Mouse (Mus musculus): Measurements from ENCODE around the gene Dennd4a. TPM values are rescaled to one million over a fixed set of nuclear protein-coding genes. Genes with fewer than 3 reads are reported as not detected.

Dennd4a gene
- polyA plus RNA-seq, 1 experiment from 2014 or later, result 6.1 TPM

GRCm38 (mm10) chr9:64793794-64794193 lies 17.3 kb upstream of the Dennd4a start:
- H3K27me3 ChIP-seq (ENCODE audit: control insufficient read depth, insufficient read depth, low read length), result no peaks in the 10 kb centered on the region
- H3K4me3 ChIP-seq (ENCODE audit: low read length), result no peak overlapping the region
- ATAC-seq (ENCODE audit: low FRiP score, low TSS enrichment), result no peak
- 58% methylated on average over 3 of the region's 3 CpGs for WGBS
- no peak overlapping the region for H3K27ac ChIP-seq (ENCODE audit: low read depth, low read length)
- no peaks in the 10 kb centered on the region for H3K36me3 ChIP-seq (ENCODE audit: control insufficient read depth, insufficient read depth, low read length)
- no peak overlapping the region for H3K9ac ChIP-seq (ENCODE audit: low read depth, low read length)
- H3K4me1 ChIP-seq (ENCODE audit: control insufficient read depth, insufficient read depth, low read length), result no peaks in the 10 kb centered on the region
- H3K9me3 ChIP-seq (ENCODE audit: control insufficient read depth, low read length), result no peaks in the 10 kb centered on the region
- H3K4me2 ChIP-seq (replicated peaks; ENCODE audit: low read depth, low read length), result no peak overlapping the region

DNA sequence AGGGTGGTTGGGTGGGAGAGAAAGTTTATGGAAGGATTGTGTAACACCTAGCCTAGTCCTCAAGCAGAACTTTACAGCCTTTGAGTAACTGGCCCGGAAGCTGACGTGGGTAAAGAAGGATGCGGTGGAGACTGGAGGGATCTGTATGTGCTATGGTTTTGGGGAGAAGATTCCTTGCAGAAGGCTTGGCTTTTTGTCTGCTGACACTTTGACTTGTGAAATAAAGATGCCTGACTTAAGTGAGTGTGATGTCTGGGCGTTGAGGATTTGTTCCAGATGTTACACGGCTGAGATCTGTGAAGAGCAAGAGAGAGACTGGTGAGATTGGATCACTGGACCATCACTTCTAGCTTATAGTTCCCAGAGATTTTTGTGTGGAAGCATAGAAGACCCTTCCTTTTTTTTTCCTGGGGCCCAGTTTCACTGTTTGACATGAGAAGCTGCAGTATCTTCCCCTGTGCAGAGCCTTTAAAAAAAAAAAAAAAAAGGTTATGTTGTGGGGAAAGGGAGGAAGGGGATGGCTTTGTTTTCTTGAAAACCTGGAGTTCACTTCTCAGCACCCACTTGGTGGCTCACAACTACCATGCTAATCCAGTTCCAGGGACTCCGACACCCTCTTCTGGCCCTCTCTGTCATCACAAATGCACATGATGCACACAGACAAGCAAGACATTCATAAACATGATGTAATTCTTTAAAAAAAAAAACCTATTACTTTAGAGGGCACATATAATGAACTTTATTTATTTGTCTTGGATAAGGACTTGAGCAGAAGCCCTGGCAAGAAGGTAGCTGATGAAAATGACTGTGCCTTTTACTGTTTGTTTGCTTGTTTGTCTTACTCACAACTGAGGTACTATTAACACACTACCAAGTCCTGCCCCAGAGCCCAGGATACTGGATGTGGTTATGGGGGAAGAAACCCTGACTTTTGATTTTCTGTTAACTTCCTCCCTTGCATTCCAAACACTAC lies 16.4 kb upstream of the Dennd4a start:
- 63% methylated on average over 6 of the region's 6 CpGs for WGBS
- Histone ChIP-seq H3K4me1 (ENCODE audit: control insufficient read depth, insufficient read depth, low read length) (no peaks in the 10 kb centered on the region), H3K9me3 (ENCODE audit: control insufficient read depth, low read length) (no peaks in the 10 kb centered on the region), H3K27me3 (ENCODE audit: control insufficient read depth, insufficient read depth, low read length) (no peaks in the 10 kb centered on the region), H3K4me2 (replicated peaks; ENCODE audit: low read depth, low read length) (no peak overlapping the region), H3K36me3 (ENCODE audit: control insufficient read depth, insufficient read depth, low read length) (no peaks in the 10 kb centered on the region), H3K9ac (ENCODE audit: low read depth, low read length) (no peak overlapping the region), H3K27ac (ENCODE audit: low read depth, low read length) (no peak overlapping the region), H3K4me3 (ENCODE audit: low read length) (no peak overlapping the region)
- no peak for ATAC-seq (ENCODE audit: low FRiP score, low TSS enrichment)

- 64% methylated on average over 3 of the region's 3 CpGs for WGBS
- H3K27me3 ChIP-seq (ENCODE audit: control insufficient read depth, insufficient read depth, low read length), result no peaks in the 10 kb centered on the region
- H3K9me3 ChIP-seq (ENCODE audit: control insufficient read depth, low read length), result no peaks in the 10 kb centered on the region
- no peaks in the 10 kb centered on the region for H3K4me1 ChIP-seq (ENCODE audit: control insufficient read depth, insufficient read depth, low read length)
- no peak overlapping the region for H3K4me2 ChIP-seq (replicated peaks; ENCODE audit: low read depth, low read length)
- no peak overlapping the region for H3K27ac ChIP-seq (ENCODE audit: low read depth, low read length)
- ATAC-seq (ENCODE audit: low FRiP score, low TSS enrichment), result no peak
- no peak overlapping the region for H3K4me3 ChIP-seq (ENCODE audit: low read length)
- no peak overlapping the region for H3K9ac ChIP-seq (ENCODE audit: low read depth, low read length)
- no peaks in the 10 kb centered on the region for H3K36me3 ChIP-seq (ENCODE audit: control insufficient read depth, insufficient read depth, low read length)
Measured at GRCm38 (mm10) chr9:64795846-64796615, 15.1 kb upstream of the Dennd4a start.

DNA sequence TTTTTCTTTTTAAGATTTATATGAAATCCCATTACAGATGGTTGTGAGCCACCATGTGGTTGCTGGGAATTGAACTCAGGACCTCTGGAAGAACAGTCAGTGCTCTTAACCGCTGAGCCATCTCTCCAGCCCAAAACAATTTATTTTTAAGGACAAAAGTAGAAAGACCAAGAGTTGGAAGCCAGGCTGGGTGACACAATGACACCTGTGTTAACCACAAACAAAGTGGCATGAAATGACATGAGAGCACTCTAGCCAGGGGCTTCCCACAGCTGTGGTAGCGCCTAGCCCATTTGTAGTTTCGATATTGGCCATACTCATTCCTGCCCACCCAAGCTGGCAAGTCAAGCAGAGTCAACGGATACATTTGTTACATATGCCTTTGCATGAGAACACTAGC lies 13.7 kb upstream of the Dennd4a start:
- ATAC-seq (ENCODE audit: low FRiP score, low TSS enrichment), result no peak
- H3K9me3 ChIP-seq (ENCODE audit: control insufficient read depth, low read length), result no peaks in the 10 kb centered on the region
- no peak overlapping the region for H3K4me2 ChIP-seq (replicated peaks; ENCODE audit: low read depth, low read length)
- H3K36me3 ChIP-seq (ENCODE audit: control insufficient read depth, insufficient read depth, low read length), result no peaks in the 10 kb centered on the region
- no peak overlapping the region for H3K4me3 ChIP-seq (ENCODE audit: low read length)
- no peaks in the 10 kb centered on the region for H3K27me3 ChIP-seq (ENCODE audit: control insufficient read depth, insufficient read depth, low read length)
- H3K9ac ChIP-seq (ENCODE audit: low read depth, low read length), result no peak overlapping the region
- H3K4me1 ChIP-seq (ENCODE audit: control insufficient read depth, insufficient read depth, low read length), result no peaks in the 10 kb centered on the region
- WGBS, result 89% methylated on average over 4 of the region's 4 CpGs
- H3K27ac ChIP-seq (ENCODE audit: low read depth, low read length), result no peak overlapping the region

DNA sequence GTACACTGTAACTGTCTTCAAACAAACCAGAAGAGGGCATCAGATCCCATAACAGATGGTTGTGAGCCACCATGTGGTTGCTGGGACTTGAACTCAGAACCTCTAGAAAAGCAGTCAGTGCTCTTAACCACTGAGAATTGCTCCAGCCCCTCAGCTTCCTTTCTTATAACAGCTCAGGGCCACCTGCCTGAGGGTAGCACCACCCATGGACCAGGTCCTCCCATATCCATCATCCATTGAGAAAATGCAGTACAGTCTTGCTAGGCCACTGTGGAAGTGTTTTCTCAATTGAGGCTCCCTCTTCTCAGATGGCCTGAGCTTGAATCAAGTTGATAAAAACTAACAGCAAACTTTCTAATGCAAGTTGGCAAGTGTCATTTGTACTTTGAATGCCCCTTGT lies 13.0 kb upstream of the Dennd4a start:
- Histone ChIP-seq H3K36me3 (ENCODE audit: control insufficient read depth, insufficient read depth, low read length) (no peaks in the 10 kb centered on the region), H3K4me3 (ENCODE audit: low read length) (no peak overlapping the region), H3K27me3 (ENCODE audit: control insufficient read depth, insufficient read depth, low read length) (no peaks in the 10 kb centered on the region), H3K27ac (ENCODE audit: low read depth, low read length) (no peak overlapping the region), H3K9me3 (ENCODE audit: control insufficient read depth, low read length) (no peaks in the 10 kb centered on the region), H3K4me1 (ENCODE audit: control insufficient read depth, insufficient read depth, low read length) (no peaks in the 10 kb centered on the region), H3K9ac (ENCODE audit: low read depth, low read length) (no peak overlapping the region), H3K4me2 (replicated peaks; ENCODE audit: low read depth, low read length) (no peak overlapping the region)
- ATAC-seq (ENCODE audit: low FRiP score, low TSS enrichment), result no peak

DNA sequence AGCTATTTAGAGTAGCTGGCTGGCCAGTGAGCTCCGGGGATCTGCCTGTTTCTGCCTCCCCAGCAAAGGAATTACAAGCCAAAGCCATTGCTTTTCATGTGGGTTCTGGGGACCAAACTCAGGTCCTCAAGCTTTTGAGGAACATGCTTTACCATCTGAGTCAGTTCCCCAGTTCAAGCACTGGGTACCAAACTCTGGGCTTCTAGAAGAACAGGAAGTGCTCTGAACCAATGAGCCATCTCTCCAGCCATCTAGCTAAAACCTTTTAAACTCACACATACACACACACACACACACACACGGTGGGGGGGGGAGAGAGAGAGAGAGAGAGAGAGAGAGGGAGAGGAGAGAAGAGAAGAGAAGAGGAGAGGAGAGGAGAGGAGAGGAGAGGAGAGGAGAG lies 12.3 kb upstream of the Dennd4a start:
- ATAC-seq (ENCODE audit: low FRiP score, low TSS enrichment), result no peak
- Histone ChIP-seq H3K9ac (ENCODE audit: low read depth, low read length) (no peak overlapping the region), H3K36me3 (ENCODE audit: control insufficient read depth, insufficient read depth, low read length) (no peaks in the 10 kb centered on the region), H3K27me3 (ENCODE audit: control insufficient read depth, insufficient read depth, low read length) (no peaks in the 10 kb centered on the region), H3K4me2 (replicated peaks; ENCODE audit: low read depth, low read length) (no peak overlapping the region), H3K9me3 (ENCODE audit: control insufficient read depth, low read length) (no peaks in the 10 kb centered on the region), H3K4me1 (ENCODE audit: control insufficient read depth, insufficient read depth, low read length) (no peaks in the 10 kb centered on the region), H3K27ac (ENCODE audit: low read depth, low read length) (no peak overlapping the region), H3K4me3 (ENCODE audit: low read length) (no peak overlapping the region)
- WGBS, result 92% methylated on average over 1 of the region's 2 CpGs

- no peak overlapping the region for H3K9ac ChIP-seq (ENCODE audit: low read depth, low read length)
- no peak for ATAC-seq (ENCODE audit: low FRiP score, low TSS enrichment)
- H3K4me1 ChIP-seq (ENCODE audit: control insufficient read depth, insufficient read depth, low read length), result no peaks in the 10 kb centered on the region
- no peaks in the 10 kb centered on the region for H3K36me3 ChIP-seq (ENCODE audit: control insufficient read depth, insufficient read depth, low read length)
- H3K4me2 ChIP-seq (replicated peaks; ENCODE audit: low read depth, low read length), result no peak overlapping the region
- no peak overlapping the region for H3K4me3 ChIP-seq (ENCODE audit: low read length)
- WGBS, result 94% methylated on average over 5 of the region's 5 CpGs
- H3K27ac ChIP-seq (ENCODE audit: low read depth, low read length), result no peak overlapping the region
- no peaks in the 10 kb centered on the region for H3K27me3 ChIP-seq (ENCODE audit: control insufficient read depth, insufficient read depth, low read length)
- H3K9me3 ChIP-seq (ENCODE audit: control insufficient read depth, low read length), result no peaks in the 10 kb centered on the region
Measured at GRCm38 (mm10) chr9:64799504-64799903, 11.6 kb upstream of the Dennd4a start.

GRCm38 (mm10) chr9:64802561-64802960 lies 8.6 kb upstream of the Dennd4a start:
- Histone ChIP-seq H3K9me3 (ENCODE audit: control insufficient read depth, low read length) (no peaks in the 10 kb centered on the region), H3K27me3 (ENCODE audit: control insufficient read depth, insufficient read depth, low read length) (no peaks in the 10 kb centered on the region), H3K36me3 (ENCODE audit: control insufficient read depth, insufficient read depth, low read length) (no peaks in the 10 kb centered on the region), H3K4me1 (ENCODE audit: control insufficient read depth, insufficient read depth, low read length) (no peaks in the 10 kb centered on the region), H3K9ac (ENCODE audit: low read depth, low read length) (no peak overlapping the region), H3K27ac (ENCODE audit: low read depth, low read length) (no peak overlapping the region), H3K4me3 (ENCODE audit: low read length) (no peak overlapping the region), H3K4me2 (replicated peaks; ENCODE audit: low read depth, low read length) (no peak overlapping the region)
- 86% methylated on average over 5 of the region's 5 CpGs for WGBS
- no peak for ATAC-seq (ENCODE audit: low FRiP score, low TSS enrichment)

Data from kidney, embryonic 14.5 days (tissue).